Mouse (Mus musculus) midbrain, embryonic 15.5 days (tissue): Measurements from ENCODE around the gene Errfi1. TPM values are rescaled to one million over a fixed set of nuclear protein-coding genes. Genes with fewer than 3 reads are reported as not detected.

Experiments
- ATAC-seq: fragments of 200-750 bp; cut with Nextera tagmentation; replicated peaks from 2 replicates; pipeline ENCODE4 v1.8.0; 2017; ENCODE audit warnings: moderate TSS enrichment
- H3K27ac ChIP-seq: fragments of 300-500 bp; sonication (generic); 2 replicates; pipeline ENCODE4 v1.5.1; 2015; ENCODE audit warnings: mild to moderate bottlenecking, inconsistent platforms
- H3K27me3 ChIP-seq: fragments of 300-500 bp; sonication (generic); replicated peaks from 2 replicates; pipeline ENCODE4 v1.6.1; 2015; ENCODE audit warnings: inconsistent platforms
- H3K36me3 ChIP-seq: fragments of 300-500 bp; sonication (generic); replicated peaks from 2 replicates; pipeline ENCODE4 v1.6.1; 2015; ENCODE audit warnings: inconsistent platforms
- H3K4me1 ChIP-seq: fragments of 300-500 bp; sonication (generic); 2 replicates; pipeline ENCODE4 v1.6.1; 2015; ENCODE audit warnings: inconsistent platforms
- H3K4me2 ChIP-seq: fragments of 300-500 bp; sonication (generic); 2 replicates; pipeline ENCODE4 v1.6.1; 2015; ENCODE audit warnings: inconsistent platforms, mild to moderate bottlenecking, moderate library complexity
- H3K4me3 ChIP-seq: fragments of 300-500 bp; sonication (generic); 2 replicates; pipeline ENCODE4 v1.5.1; 2015; ENCODE audit warnings: mild to moderate bottlenecking, inconsistent platforms
- H3K9ac ChIP-seq: fragments of 300-500 bp; sonication (generic); 2 replicates; pipeline ENCODE4 v1.6.1; 2015; ENCODE audit warnings: mild to moderate bottlenecking, inconsistent platforms
- H3K9me3 ChIP-seq: fragments of 300-500 bp; sonication (generic); 2 replicates; pipeline ENCODE4 v1.6.1; 2016; ENCODE audit warnings: inconsistent platforms
- WGBS: fragments of 180-500 bp; shearing (Covaris S2); methylation state at CpG from one replicate; pipeline ENCODE4 v1.1.7; 2015; ENCODE audit warnings: mixed read lengths; 5-methylcytosine and 5-hydroxymethylcytosine counted together
- polyA plus RNA-seq: library from polyadenylated mRNA; unstranded; fragments of >200 nt; fragmentation: Nextera tagmentation; extraction: Ambion mirVana; gene quantifications from 2 replicates; pipeline ENCODE4 v1.2.1, GENCODE M21; 2015

Gene Errfi1
- polyA plus RNA-seq, 1 experiment from 2014 or later: 25.6 TPM

GRCm38 (mm10) chr4:150889273-150889954 is 35.7 kb downstream of the Errfi1 start:
- Histone ChIP-seq H3K27me3 (no peaks in the 10 kb centered on the region), H3K4me3 (no peak overlapping the region), H3K9me3 (no peaks in the 10 kb centered on the region), H3K4me2 (no peak overlapping the region), H3K4me1 (no peaks in the 10 kb centered on the region), H3K9ac (no peak overlapping the region), H3K36me3 (no peaks in the 10 kb centered on the region), H3K27ac (no peak overlapping the region)
- no peak for ATAC-seq
- 48% methylated on average over 20 of the region's 20 CpGs for WGBS

- Histone ChIP-seq H3K9ac (no peak overlapping the region), H3K9me3 (no peaks in the 10 kb centered on the region), H3K4me3 (no peak overlapping the region), H3K4me1 (no peaks in the 10 kb centered on the region), H3K36me3 (no peaks in the 10 kb centered on the region), H3K27me3 (no peaks in the 10 kb centered on the region), H3K27ac (no peak overlapping the region), H3K4me2 (no peak overlapping the region)
- WGBS: 62% methylated on average over 13 of the region's 13 CpGs
- no peak for ATAC-seq
Measured at GRCm38 (mm10) chr4:150889955-150890315, 36.2 kb downstream of the Errfi1 start.

GRCm38 (mm10) chr4:150891308-150891707 is 37.6 kb downstream of the Errfi1 start:
- no peaks in the 10 kb centered on the region for H3K36me3 ChIP-seq
- no peaks in the 10 kb centered on the region for H3K27me3 ChIP-seq
- no peak for ATAC-seq
- no peak overlapping the region for H3K9ac ChIP-seq
- no peaks in the 10 kb centered on the region for H3K4me1 ChIP-seq
- 87% methylated on average over 5 of the region's 5 CpGs for WGBS
- H3K4me3 ChIP-seq: no peak overlapping the region
- no peaks in the 10 kb centered on the region for H3K9me3 ChIP-seq
- no peak overlapping the region for H3K4me2 ChIP-seq
- H3K27ac ChIP-seq: no peak overlapping the region

GRCm38 (mm10) chr4:150894718-150895501 is 41.2 kb downstream of the Errfi1 start:
- no peak overlapping the region for H3K27ac ChIP-seq
- no peak overlapping the region for H3K4me3 ChIP-seq
- no peak overlapping the region for H3K4me2 ChIP-seq
- no peaks in the 10 kb centered on the region for H3K4me1 ChIP-seq
- WGBS: 75% methylated on average over 8 of the region's 8 CpGs
- H3K9me3 ChIP-seq: no peaks in the 10 kb centered on the region
- H3K36me3 ChIP-seq: peaks cover 20% of the 10 kb centered on the region
- H3K27me3 ChIP-seq: no peaks in the 10 kb centered on the region
- H3K9ac ChIP-seq: no peak overlapping the region
- no peak for ATAC-seq

- H3K4me3 ChIP-seq: no peak overlapping the region
- no peak for ATAC-seq
- no peaks in the 10 kb centered on the region for H3K9me3 ChIP-seq
- no peak overlapping the region for H3K4me2 ChIP-seq
- H3K27ac ChIP-seq: no peak overlapping the region
- H3K27me3 ChIP-seq: no peaks in the 10 kb centered on the region
- H3K9ac ChIP-seq: no peak overlapping the region
- peaks cover 32% of the 10 kb centered on the region for H3K36me3 ChIP-seq
- H3K4me1 ChIP-seq: no peaks in the 10 kb centered on the region
- 93% methylated on average over 26 of the region's 26 CpGs for WGBS
Measured at GRCm38 (mm10) chr4:150896896-150897624, 43.3 kb downstream of the Errfi1 start.

- no peaks in the 10 kb centered on the region for H3K27me3 ChIP-seq
- H3K4me3 ChIP-seq: no peak overlapping the region
- H3K4me1 ChIP-seq: no peaks in the 10 kb centered on the region
- 57% methylated on average over 13 of the region's 13 CpGs for whole genome bisulfite sequencing
- no peaks in the 10 kb centered on the region for H3K9me3 ChIP-seq
- no peak overlapping the region for H3K4me2 ChIP-seq
- peak; percentile 17; the same call in 1 of the 2 replicates for ATAC-seq
- H3K27ac ChIP-seq: no peak overlapping the region
- H3K36me3 ChIP-seq: peaks cover 38% of the 10 kb centered on the region
- no peak overlapping the region for H3K9ac ChIP-seq
Measured at GRCm38 (mm10) chr4:150898716-150899365, 45.1 kb downstream of the Errfi1 start.

GRCm38 (mm10) chr4:150900486-150900885 is 46.8 kb downstream of the Errfi1 start:
- Histone ChIP-seq H3K9me3 (no peaks in the 10 kb centered on the region), H3K27ac (no peak overlapping the region)

GRCm38 (mm10) chr4:150901651-150902050 is 47.9 kb downstream of the Errfi1 start:
- 63% methylated on average over 9 of the region's 9 CpGs for WGBS
- no peaks in the 10 kb centered on the region for H3K4me1 ChIP-seq

More at GRCm38 (mm10) chr4:150900486-150900885, 46.8 kb downstream of the Errfi1 start:
- no peak overlapping the region for H3K4me2 ChIP-seq
- ATAC-seq: no peak
- no peak overlapping the region for H3K4me3 ChIP-seq
- H3K4me1 ChIP-seq: no peaks in the 10 kb centered on the region
- H3K9ac ChIP-seq: no peak overlapping the region
- 96% methylated on average over 13 of the region's 13 CpGs for WGBS
- H3K27me3 ChIP-seq: no peaks in the 10 kb centered on the region
- peaks cover 42% of the 10 kb centered on the region for H3K36me3 ChIP-seq

GRCm38 (mm10) chr4:150902062-150902461 is 48.3 kb downstream of the Errfi1 start:
- H3K27me3 ChIP-seq: no peaks in the 10 kb centered on the region
- ATAC-seq: no peak
- no peak overlapping the region for H3K27ac ChIP-seq
- H3K4me1 ChIP-seq: no peaks in the 10 kb centered on the region
- WGBS: 92% methylated on average over 12 of the region's 12 CpGs
- no peak overlapping the region for H3K4me2 ChIP-seq
- H3K36me3 ChIP-seq: peaks cover 39% of the 10 kb centered on the region
- H3K9me3 ChIP-seq: no peaks in the 10 kb centered on the region
- H3K9ac ChIP-seq: no peak overlapping the region
- no peak overlapping the region for H3K4me3 ChIP-seq

More at GRCm38 (mm10) chr4:150901651-150902050, 47.9 kb downstream of the Errfi1 start:
- Histone ChIP-seq H3K27ac (no peak overlapping the region), H3K27me3 (no peaks in the 10 kb centered on the region), H3K36me3 (peaks cover 43% of the 10 kb centered on the region), H3K4me3 (no peak overlapping the region), H3K4me2 (no peak overlapping the region), H3K9me3 (no peaks in the 10 kb centered on the region), H3K9ac (no peak overlapping the region)
- no peak for ATAC-seq

GRCm38 (mm10) chr4:150903091-150903742 is 49.5 kb downstream of the Errfi1 start:
- 96% methylated on average over 14 of the region's 14 CpGs for WGBS
- no peak overlapping the region for H3K4me2 ChIP-seq
- H3K4me1 ChIP-seq: no peaks in the 10 kb centered on the region; the same call in none of the 2 replicates
- no peak for ATAC-seq
- H3K9me3 ChIP-seq: no peaks in the 10 kb centered on the region
- H3K9ac ChIP-seq: no peak overlapping the region
- no peaks in the 10 kb centered on the region for H3K27me3 ChIP-seq
- H3K36me3 ChIP-seq: peaks cover 28% of the 10 kb centered on the region
- H3K4me3 ChIP-seq: no peak overlapping the region
- no peak overlapping the region for H3K27ac ChIP-seq

GRCm38 (mm10) chr4:150907099-150907498 is 53.4 kb downstream of the Errfi1 start:
- Histone ChIP-seq H3K27ac (no peak overlapping the region), H3K4me1 (peaks cover 13% of the 10 kb centered on the region), H3K9ac (no peak overlapping the region), H3K4me3 (no peak overlapping the region), H3K4me2 (no peak overlapping the region), H3K36me3 (peaks cover 15% of the 10 kb centered on the region), H3K27me3 (no peaks in the 10 kb centered on the region), H3K9me3 (no peaks in the 10 kb centered on the region)
- WGBS: 91% methylated on average over 8 of the region's 8 CpGs
- ATAC-seq: no peak
